Mouse (Mus musculus): ENCODE measurements at regions not wholly inside any gene's neighbourhood (a gene's known extent, or its start where the extent isn't known, plus 50 kb on each side); places are given as distances from the start of the nearest gene placed in this dataset.

- in situ Hi-C loops (cut with MboI; ENCODE audit: low pct_ligation_motif_present, low pct_unique_long_range_greater_than_20kb, low sequenced_read_pairs) = no loop called here
- Histone ChIP-seq H3K4me3 (replicated peaks in 1 of 3; ENCODE audit: low read depth in 2 of 3, low read length in 2 of 3, poor library complexity in 1 of 3) (no peak overlapping the region), H3K4me2 (ENCODE audit: insufficient read depth, low read depth, poor library complexity, severe bottlenecking) (no peak overlapping the region), H3K27me3 (replicated peaks) (no peaks in the 10 kb centered on the region), H3K36me3 (replicated peaks in 1 of 2; ENCODE audit: control insufficient read depth in 1 of 2, insufficient read depth in 1 of 2, low read length in 1 of 2) (no peaks in the 10 kb centered on the region), H3K27ac (ENCODE audit: insufficient read depth, low read depth) (no peak overlapping the region), H3K9ac (ENCODE audit: insufficient read depth, low read depth) (no peak overlapping the region), H3K9me3 (replicated peaks; ENCODE audit: low read length) (no peaks in the 10 kb centered on the region), H3K4me1 (ENCODE audit: control insufficient read depth in 1 of 2, insufficient read depth in 2 of 2) (peaks cover 0 to 6% of the 10 kb centered on the region in 2 experiments; a peak in 1 of 4 replicates), H3K79me2 (replicated peaks; ENCODE audit: control insufficient read depth, extremely low read depth, insufficient read depth, poor library complexity, severe bottlenecking) (no peaks in the 10 kb centered on the region)
- dilution Hi-C loops (cut with MboI; ENCODE audit: extremely low pct_ligation_motif_present, extremely low pct_unique_long_range_greater_than_20kb, low sequenced_read_pairs) = no loop called here
- peak; percentile 49 for DNase-seq (ENCODE audit: extremely low read depth)
- TF ChIP-seq EP300 (IDR thresholded peaks at IDR 0.05; ENCODE audit: low read length) (peak; percentile 70; the same call in 1 of the 2 replicates), JUN (IDR thresholded peaks at IDR 0.05; ENCODE audit: insufficient read depth, low read depth, low read length) (peak; percentile 63), IRF4 (IDR thresholded peaks at IDR 0.05; ENCODE audit: low read depth, low read length) (peak; percentile 57; the same call in 1 of the 2 replicates), SMC3 (IDR thresholded peaks at IDR 0.05; ENCODE audit: low read depth, low read length) (no peak)
Measured at GRCm38 (mm10) chr5:85677872-85678271, 387.5 kb downstream of the Cenpc1 start.

- dilution Hi-C loops (cut with MboI; ENCODE audit: extremely low pct_ligation_motif_present, extremely low pct_unique_long_range_greater_than_20kb, low sequenced_read_pairs) = no loop called here
- Histone ChIP-seq H3K36me3 (replicated peaks in 1 of 2; ENCODE audit: control insufficient read depth in 1 of 2, insufficient read depth in 1 of 2, low read length in 1 of 2) (no peaks in the 10 kb centered on the region), H3K4me3 (replicated peaks in 1 of 3; ENCODE audit: low read depth in 2 of 3, low read length in 2 of 3, poor library complexity in 1 of 3) (no peak overlapping the region), H3K79me2 (replicated peaks; ENCODE audit: control insufficient read depth, extremely low read depth, insufficient read depth, poor library complexity, severe bottlenecking) (no peaks in the 10 kb centered on the region), H3K4me2 (ENCODE audit: insufficient read depth, low read depth, poor library complexity, severe bottlenecking) (no peak overlapping the region), H3K27ac (ENCODE audit: insufficient read depth, low read depth) (no peak overlapping the region), H3K9me3 (replicated peaks; ENCODE audit: low read length) (no peaks in the 10 kb centered on the region), H3K27me3 (replicated peaks) (no peaks in the 10 kb centered on the region), H3K4me1 (ENCODE audit: control insufficient read depth in 1 of 2, insufficient read depth in 2 of 2) (no peaks in the 10 kb centered on the region), H3K9ac (ENCODE audit: insufficient read depth, low read depth) (no peak overlapping the region)
- TF ChIP-seq ZC3H11A (IDR thresholded peaks at IDR 0.05; ENCODE audit: low read depth, low read length) (no peak), ZNF384 (IDR thresholded peaks at IDR 0.05; ENCODE audit: low read depth, low read length) (no peak), UBTF (IDR thresholded peaks at IDR 0.05; ENCODE audit: low read depth, low read length) (no peak), EP300 (IDR thresholded peaks at IDR 0.05; ENCODE audit: low read length) (no peak), IRF4 (IDR thresholded peaks at IDR 0.05; ENCODE audit: low read depth, low read length) (no peak)
- no peak for DNase-seq (ENCODE audit: extremely low read depth)
- in situ Hi-C loops (cut with MboI; ENCODE audit: low pct_ligation_motif_present, low pct_unique_long_range_greater_than_20kb, low sequenced_read_pairs) = no loop called here
Measured at GRCm38 (mm10) chr5:85671121-85671520, 394.3 kb downstream of the Cenpc1 start.

GRCm38 (mm10) chr5:85661487-85661886, 403.9 kb downstream of the Cenpc1 start:
- no peaks in the 10 kb centered on the region for H3K79me2 ChIP-seq (replicated peaks; ENCODE audit: control insufficient read depth, extremely low read depth, insufficient read depth, poor library complexity, severe bottlenecking)
- H3K4me3 ChIP-seq (replicated peaks in 1 of 3; ENCODE audit: low read depth in 2 of 3, low read length in 2 of 3, poor library complexity in 1 of 3) = no peak overlapping the region
- no peak overlapping the region for H3K9ac ChIP-seq (ENCODE audit: insufficient read depth, low read depth)
- in situ Hi-C loops (cut with MboI; ENCODE audit: low pct_ligation_motif_present, low pct_unique_long_range_greater_than_20kb, low sequenced_read_pairs) (no loop called here), dilution Hi-C loops (cut with MboI; ENCODE audit: extremely low pct_ligation_motif_present, extremely low pct_unique_long_range_greater_than_20kb, low sequenced_read_pairs) (no loop called here)
- DNase-seq (ENCODE audit: extremely low read depth) = no peak
- no peaks in the 10 kb centered on the region for H3K9me3 ChIP-seq (replicated peaks; ENCODE audit: low read length)
- TF ChIP-seq JUND (conservative IDR thresholded peaks at IDR 0.05; ENCODE audit: low read depth, low read length) (no peak), USF2 (conservative IDR thresholded peaks at IDR 0.05; ENCODE audit: low read depth, low read length) (no peak), CHD2 (IDR thresholded peaks at IDR 0.05; ENCODE audit: low read length) (no peak)
- no peak overlapping the region for H3K27ac ChIP-seq (ENCODE audit: insufficient read depth, low read depth)
- no peak overlapping the region for H3K4me2 ChIP-seq (ENCODE audit: insufficient read depth, low read depth, poor library complexity, severe bottlenecking)
- H3K27me3 ChIP-seq (replicated peaks) = no peaks in the 10 kb centered on the region
- no peaks in the 10 kb centered on the region for H3K4me1 ChIP-seq (ENCODE audit: control insufficient read depth in 1 of 2, insufficient read depth in 2 of 2)
- no peaks in the 10 kb centered on the region for H3K36me3 ChIP-seq (replicated peaks in 1 of 2; ENCODE audit: control insufficient read depth in 1 of 2, insufficient read depth in 1 of 2, low read length in 1 of 2)

Data from CH12.LX (cell line).